Mouse (Mus musculus) liver, embryonic 13.5 days (tissue): ENCODE results near the gene Slc8a3. TPM values are rescaled to one million over a fixed set of nuclear protein-coding genes. Genes with fewer than 3 reads are reported as not detected.

Experiments
- ATAC-seq: fragments of 200-750 bp; cut with Nextera tagmentation; 2 replicates; pipeline ENCODE4 v1.8.0; 2017; ENCODE audit warnings: low read depth, mild to moderate bottlenecking, moderate number of reproducible peaks, moderate library complexity
- DNase-seq: peaks from one replicate; pipeline ENCODE4 v3.0.0; 2022
- H3K27ac ChIP-seq: fragments of 300-500 bp; sonication (generic); 2 replicates; pipeline ENCODE4 v1.5.1; 2015; ENCODE audit warnings: moderate library complexity, mild to moderate bottlenecking, inconsistent platforms
- H3K27me3 ChIP-seq: fragments of 300-500 bp; sonication (generic); 2 replicates; pipeline ENCODE4 v1.6.1; 2015; ENCODE audit warnings: mild to moderate bottlenecking, inconsistent platforms
- H3K36me3 ChIP-seq: fragments of 300-500 bp; sonication (generic); 2 replicates; pipeline ENCODE4 v1.6.1; 2015; ENCODE audit warnings: mild to moderate bottlenecking, inconsistent platforms
- H3K4me1 ChIP-seq: fragments of 300-500 bp; sonication (generic); replicated peaks from 2 replicates; pipeline ENCODE4 v1.6.1; 2015; ENCODE audit warnings: inconsistent platforms
- H3K4me2 ChIP-seq: fragments of 300-500 bp; sonication (generic); 2 replicates; pipeline ENCODE4 v1.6.1; 2015; ENCODE audit warnings: inconsistent platforms, mild to moderate bottlenecking, moderate library complexity
- H3K4me3 ChIP-seq: fragments of 300-500 bp; sonication (generic); replicated peaks from 2 replicates; pipeline ENCODE4 v1.5.1; 2015; ENCODE audit warnings: mild to moderate bottlenecking, inconsistent platforms
- H3K9ac ChIP-seq: fragments of 300-500 bp; sonication (generic); 2 replicates; pipeline ENCODE4 v1.6.1; 2015; ENCODE audit warnings: mild to moderate bottlenecking, inconsistent platforms
- H3K9me3 ChIP-seq: fragments of 300-500 bp; sonication (generic); replicated peaks from 2 replicates; pipeline ENCODE4 v1.6.1; 2016; ENCODE audit warnings: inconsistent platforms
- WGBS: fragments of 180-500 bp; shearing (Covaris S2); methylation state at CpG from one replicate; pipeline ENCODE4 v1.1.7; 2015; ENCODE audit not compliant: insufficient replicate concordance; 5-methylcytosine and 5-hydroxymethylcytosine counted together
- microRNA-seq: library from miRNA; unstranded; fragments of <30 nt; microRNA quantifications from one replicate; pipeline ENCODE4, GENCODE M21; 2016
- polyA plus RNA-seq: library from polyadenylated mRNA; unstranded; fragments of >200 nt; fragmentation: Nextera tagmentation; extraction: Ambion mirVana; gene quantifications from 2 replicates; pipeline ENCODE4 v1.2.1, GENCODE M21; 2015

The Slc8a3 gene
- polyA plus RNA-seq, 1 experiment from 2014 or later: 0.08 TPM

DNA sequence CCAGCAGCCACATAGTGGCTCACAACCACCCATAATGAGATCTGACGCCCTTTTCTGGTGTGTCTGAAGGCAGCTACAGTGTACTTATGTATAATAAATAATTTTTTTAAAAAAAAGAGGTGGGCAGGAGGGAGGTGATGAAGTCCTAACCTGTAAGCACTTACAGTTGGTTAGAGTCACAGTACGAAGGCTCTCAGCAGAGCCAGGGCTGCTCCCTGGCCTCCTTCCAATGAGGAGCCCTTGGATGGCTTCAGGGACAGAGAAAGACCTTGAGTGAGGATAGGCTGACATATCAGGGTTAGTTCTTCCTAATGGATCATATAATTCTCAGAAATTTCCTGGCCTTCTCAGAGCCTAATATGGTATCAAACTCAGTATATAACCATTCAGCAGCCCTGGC is 171.7 kb downstream of the Slc8a3 start:
- WGBS: 48% methylated on average over 2 of the region's 2 CpGs
- H3K9me3 ChIP-seq: no peaks in the 10 kb centered on the region
- H3K4me3 ChIP-seq: no peak overlapping the region
- H3K27ac ChIP-seq: no peak overlapping the region
- DNase-seq: no peak
- no peaks in the 10 kb centered on the region for H3K4me1 ChIP-seq
- no peaks in the 10 kb centered on the region for H3K27me3 ChIP-seq
- ATAC-seq: no peak
- H3K36me3 ChIP-seq: no peaks in the 10 kb centered on the region
- H3K9ac ChIP-seq: no peak overlapping the region
- H3K4me2 ChIP-seq: no peak overlapping the region

DNA sequence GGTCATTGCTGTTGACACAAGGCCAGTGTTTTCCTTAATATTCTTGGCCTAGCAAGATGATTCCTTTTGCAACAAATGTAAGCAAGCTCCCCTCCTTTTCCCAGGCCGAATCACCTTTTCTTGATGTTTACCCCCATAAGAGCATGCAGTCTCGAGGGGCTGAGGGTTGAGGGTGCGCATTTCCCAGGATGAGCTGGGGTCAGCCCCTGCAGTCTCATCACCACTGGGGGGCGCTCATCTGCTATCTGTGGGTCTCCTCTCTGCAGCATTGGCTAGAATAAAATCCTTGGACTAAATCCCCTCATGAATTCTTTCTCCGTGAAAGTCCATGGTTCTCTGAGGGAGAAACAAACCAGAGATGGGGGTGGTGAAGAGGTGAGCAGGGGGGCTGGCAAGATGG is 172.1 kb downstream of the Slc8a3 start:
- Histone ChIP-seq H3K27ac (no peak overlapping the region), H3K4me1 (no peaks in the 10 kb centered on the region), H3K36me3 (no peaks in the 10 kb centered on the region), H3K4me2 (no peak overlapping the region), H3K9me3 (no peaks in the 10 kb centered on the region), H3K9ac (no peak overlapping the region), H3K27me3 (no peaks in the 10 kb centered on the region), H3K4me3 (no peak overlapping the region)
- 52% methylated on average over 5 of the region's 5 CpGs for WGBS
- DNase-seq: no peak
- no peak for ATAC-seq

DNA sequence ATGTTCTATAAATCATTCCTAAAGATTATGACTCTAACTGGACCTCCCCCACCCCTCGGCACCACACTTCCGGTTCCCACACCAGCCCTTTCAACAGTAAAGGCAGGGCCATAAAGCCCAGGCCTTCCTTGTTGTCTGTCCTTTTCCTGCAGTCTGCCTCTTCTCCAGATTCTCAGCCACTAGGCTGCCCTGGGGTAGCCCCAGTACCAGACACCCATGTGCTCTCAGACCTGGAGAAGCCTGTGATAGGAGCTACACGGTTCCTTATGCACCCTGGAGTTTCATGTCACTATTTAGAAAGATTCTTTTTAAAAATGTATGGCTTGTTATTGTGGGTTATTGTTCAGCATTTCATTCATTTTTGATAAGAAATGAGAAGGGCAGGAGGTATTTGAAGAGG is 172.6 kb downstream of the Slc8a3 start:
- no peak for DNase-seq
- H3K9me3 ChIP-seq: no peaks in the 10 kb centered on the region
- no peaks in the 10 kb centered on the region for H3K4me1 ChIP-seq
- WGBS: 65% methylated on average over 3 of the region's 3 CpGs
- no peak overlapping the region for H3K9ac ChIP-seq
- H3K4me3 ChIP-seq: no peak overlapping the region
- ATAC-seq: no peak
- H3K36me3 ChIP-seq: no peaks in the 10 kb centered on the region
- no peak overlapping the region for H3K27ac ChIP-seq
- H3K27me3 ChIP-seq: no peaks in the 10 kb centered on the region
- H3K4me2 ChIP-seq: no peak overlapping the region

DNA sequence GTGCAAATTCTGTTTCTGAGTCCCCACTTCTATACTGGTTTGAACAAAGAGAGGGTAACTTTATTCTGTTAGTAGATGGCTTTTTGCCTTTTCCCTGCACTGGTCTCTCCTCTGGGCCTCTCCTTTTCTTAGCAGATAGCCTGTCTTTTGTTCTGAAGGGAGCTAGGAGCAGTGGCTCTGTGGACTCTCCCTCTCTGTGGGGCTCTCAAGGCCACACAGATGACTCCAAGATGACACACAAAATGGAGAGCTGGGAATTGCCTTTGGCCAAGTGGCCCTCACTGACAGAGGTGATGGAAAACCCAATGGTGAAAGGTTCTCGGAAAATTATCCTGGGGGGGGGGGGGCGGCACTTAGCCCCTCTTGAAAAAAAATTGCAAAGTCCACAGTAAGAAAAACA is 173.0 kb downstream of the Slc8a3 start:
- H3K4me1 ChIP-seq: no peaks in the 10 kb centered on the region
- H3K4me3 ChIP-seq: no peak overlapping the region
- no peak for ATAC-seq
- H3K36me3 ChIP-seq: no peaks in the 10 kb centered on the region
- DNase-seq: no peak
- H3K27ac ChIP-seq: no peak overlapping the region
- H3K9ac ChIP-seq: no peak overlapping the region
- 54% methylated on average over 2 of the region's 2 CpGs for WGBS
- no peaks in the 10 kb centered on the region for H3K27me3 ChIP-seq
- no peak overlapping the region for H3K4me2 ChIP-seq
- H3K9me3 ChIP-seq: no peaks in the 10 kb centered on the region

DNA sequence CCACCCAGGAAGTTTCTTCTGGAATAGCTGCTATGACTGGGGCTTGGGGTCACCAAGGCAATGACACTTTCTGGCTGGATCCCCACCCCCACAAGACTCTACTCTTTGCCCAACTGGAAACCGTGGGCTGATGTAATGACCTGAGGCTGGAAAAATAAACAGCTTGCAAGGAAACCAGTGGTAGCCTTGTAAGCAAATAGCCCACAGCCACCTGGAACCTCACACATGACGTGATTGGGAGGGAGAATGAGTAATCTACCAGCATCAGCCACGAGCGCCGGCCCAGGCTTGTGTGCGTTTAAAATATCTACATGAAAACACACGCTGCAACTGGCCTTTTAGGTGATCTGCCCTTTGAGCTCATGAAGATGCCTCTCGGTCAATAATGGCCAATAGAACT is 176.1 kb downstream of the Slc8a3 start:
- H3K27me3 ChIP-seq: no peaks in the 10 kb centered on the region
- H3K4me2 ChIP-seq: no peak overlapping the region
- no peaks in the 10 kb centered on the region for H3K9me3 ChIP-seq
- WGBS: 60% methylated on average over 8 of the region's 8 CpGs
- H3K4me1 ChIP-seq: no peaks in the 10 kb centered on the region
- no peak overlapping the region for H3K9ac ChIP-seq
- no peak overlapping the region for H3K4me3 ChIP-seq
- DNase-seq (no peak), ATAC-seq (no peak)
- H3K36me3 ChIP-seq: no peaks in the 10 kb centered on the region
- H3K27ac ChIP-seq: no peak overlapping the region

DNA sequence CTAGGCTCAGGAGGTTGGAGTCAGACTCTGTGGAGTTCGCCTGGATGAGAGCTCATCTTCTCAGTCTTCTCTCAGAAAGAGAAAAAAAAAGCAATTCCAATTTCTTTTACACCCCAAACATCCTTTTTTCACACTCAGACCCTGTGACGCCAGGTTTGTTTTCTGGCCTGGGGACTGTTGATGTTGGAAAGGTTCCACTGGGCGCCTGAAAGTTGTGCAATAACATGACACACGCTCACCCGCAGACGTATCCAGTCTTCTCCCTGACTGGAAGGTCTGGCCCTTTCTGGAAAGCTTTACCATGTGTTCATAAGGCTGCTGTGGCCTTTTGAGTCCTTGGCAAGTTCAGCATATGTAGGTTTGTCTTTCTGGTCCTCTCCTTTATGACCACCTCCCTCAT is 177.3 kb downstream of the Slc8a3 start:
- no peaks in the 10 kb centered on the region for H3K27me3 ChIP-seq
- no peaks in the 10 kb centered on the region for H3K36me3 ChIP-seq
- no peak for ATAC-seq
- H3K4me1 ChIP-seq: no peaks in the 10 kb centered on the region
- no peaks in the 10 kb centered on the region for H3K9me3 ChIP-seq
- no peak for DNase-seq
- H3K4me2 ChIP-seq: no peak overlapping the region
- H3K9ac ChIP-seq: no peak overlapping the region
- WGBS: 57% methylated on average over 6 of the region's 6 CpGs
- no peak overlapping the region for H3K4me3 ChIP-seq
- no peak overlapping the region for H3K27ac ChIP-seq

DNA sequence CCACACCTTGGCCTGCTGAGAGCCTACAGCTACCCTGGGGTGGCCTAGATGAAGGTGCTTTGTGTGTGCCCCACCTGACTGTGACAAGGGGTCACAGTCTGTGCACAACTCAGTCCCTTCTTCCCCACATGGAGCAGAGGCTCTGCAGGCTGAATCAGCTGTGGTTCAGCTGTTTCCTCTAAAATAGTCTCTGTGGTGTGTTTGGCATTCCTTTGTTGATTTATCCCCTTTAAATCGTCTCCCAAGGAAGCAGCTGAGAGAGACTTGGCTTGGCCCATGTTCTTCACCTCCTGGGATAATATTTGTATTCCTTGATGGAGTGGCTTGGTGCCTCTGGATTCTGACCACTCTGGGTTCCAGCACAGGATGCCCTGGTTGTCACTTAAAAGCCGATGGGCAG is 180.9 kb downstream of the Slc8a3 start:
- Histone ChIP-seq H3K27ac (no peak overlapping the region), H3K36me3 (no peaks in the 10 kb centered on the region), H3K4me1 (no peaks in the 10 kb centered on the region), H3K4me2 (no peak overlapping the region), H3K4me3 (no peak overlapping the region), H3K9me3 (no peaks in the 10 kb centered on the region), H3K9ac (no peak overlapping the region), H3K27me3 (no peaks in the 10 kb centered on the region)
- ATAC-seq (no peak), DNase-seq (no peak)
- 47% methylated on average over 2 of the region's 2 CpGs for WGBS

DNA sequence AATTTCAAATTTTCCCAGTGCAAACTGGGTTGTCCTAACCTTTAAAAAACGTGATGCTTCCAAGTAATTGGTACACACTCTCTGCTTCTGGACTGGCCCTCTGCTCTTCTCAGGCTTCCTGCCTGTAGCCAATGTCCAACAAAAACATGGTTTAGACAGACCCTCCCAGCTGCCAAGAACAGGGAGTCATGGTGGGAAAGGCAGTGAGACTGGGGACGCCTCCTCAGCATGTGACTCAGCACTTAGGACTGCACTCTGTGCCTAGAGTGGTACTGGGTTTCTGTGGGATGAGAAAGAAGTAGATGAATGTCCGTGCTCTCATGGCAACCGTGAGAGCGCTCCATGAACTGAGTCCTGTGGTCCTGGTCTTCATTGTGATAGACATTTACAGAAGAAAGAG is 182.1 kb downstream of the Slc8a3 start:
- ATAC-seq: no peak
- no peak for DNase-seq
- Histone ChIP-seq H3K27ac (no peak overlapping the region), H3K4me1 (0 out of 2 replicates have a peak, but pooled peaks cover 3% of the 10 kb centered on the region), H3K9ac (no peak overlapping the region), H3K36me3 (no peaks in the 10 kb centered on the region), H3K4me3 (no peak overlapping the region), H3K4me2 (no peak overlapping the region), H3K9me3 (no peaks in the 10 kb centered on the region), H3K27me3 (no peaks in the 10 kb centered on the region)
- WGBS: 59% methylated on average over 5 of the region's 5 CpGs

DNA sequence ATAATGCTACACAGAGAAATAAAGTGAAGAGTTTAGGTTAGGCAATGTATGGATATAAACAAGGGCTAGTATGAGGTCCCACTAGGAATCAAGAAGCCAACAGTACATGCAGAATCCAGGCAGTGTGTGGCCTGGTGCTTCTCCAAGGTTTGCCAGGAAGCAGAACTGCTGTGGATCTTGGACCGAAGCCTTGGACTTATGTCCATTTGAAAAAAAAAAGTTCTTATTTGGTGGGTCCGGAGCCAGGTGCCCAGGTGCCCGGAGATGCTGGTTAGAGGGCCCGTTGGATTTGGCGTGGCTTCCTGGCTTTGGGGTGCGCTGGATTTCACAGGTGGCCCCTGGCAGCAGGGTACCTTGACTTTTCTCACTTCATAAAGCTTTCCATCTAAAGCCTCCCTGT is 185.0 kb downstream of the Slc8a3 start:
- Histone ChIP-seq H3K27me3 (no peaks in the 10 kb centered on the region), H3K9me3 (no peaks in the 10 kb centered on the region), H3K9ac (no peak overlapping the region), H3K4me1 (peaks cover 3% of the 10 kb centered on the region; the same call in 1 of the 2 replicates), H3K36me3 (no peaks in the 10 kb centered on the region), H3K4me2 (no peak overlapping the region), H3K27ac (no peak overlapping the region), H3K4me3 (no peak overlapping the region)
- ATAC-seq: no peak
- WGBS: 72% methylated on average over 6 of the region's 6 CpGs
- no peak for DNase-seq

Small RNA genes lying within 50 kb of the gene (microRNA-seq; reads per million reads assigned to microRNA genes)
- 2.9 reads per million, percentile 3 among the genes with 10 or more reads in this experiment for gene Mir3067

Other genes starting within 250 kb of the Slc8a3 start
- 0.06 and 0.07 TPM in 2 replicates for gene Gm4787, start 46.3 kb upstream of the Slc8a3 start, polyA plus RNA-seq
- 0.14 TPM in 2 replicates for gene Adam4, start 88.8 kb upstream of the Slc8a3 start, polyA plus RNA-seq
- 91.0 and 95.5 TPM in 2 replicates for gene Cox16, start 151.9 kb upstream of the Slc8a3 start, polyA plus RNA-seq
- 13.2 and 15.8 TPM in 2 replicates for gene Gm20498, start 199.7 kb upstream of the Slc8a3 start, polyA plus RNA-seq
- 16.3 and 18.3 TPM in 2 replicates for gene Synj2bp, start 199.7 kb upstream of the Slc8a3 start, polyA plus RNA-seq
- not detected in 2 replicates for gene Adam21, start 235.3 kb upstream of the Slc8a3 start, polyA plus RNA-seq